ENCODE assay signal across 18 mouse cellular contexts in genomic region chr9:36802951-36803350, GRCm38 (mm10).
"Had no signal": no experiment of that assay in that cellular context is flagged by ENCODE, and none has a peak within 500 bp of the region (broad histone marks: within the 10 kb centered on the region; RNA-seq: fewer than 3 reads in every experiment).

No protein-coding gene starts in this region.

- H3K9ac ChIP-seq: lung, embryonic 14.5 days; midbrain, embryonic 12.5 days; neural tube, embryonic 13.5 days; neural tube, embryonic 15.5 days had no signal

- H3K27me3 ChIP-seq: midbrain, embryonic 12.5 days; neural tube, embryonic 13.5 days; neural tube, embryonic 15.5 days had no signal

- H3K9me3 ChIP-seq: midbrain, embryonic 10.5 days; midbrain, embryonic 12.5 days; neural tube, embryonic 13.5 days; neural tube, embryonic 15.5 days had no signal

- H3K27ac ChIP-seq: midbrain, embryonic 10.5 days; midbrain, embryonic 12.5 days; neural tube, embryonic 13.5 days; neural tube, embryonic 15.5 days had no signal

- H3K4me3 ChIP-seq: midbrain, embryonic 10.5 days; midbrain, embryonic 12.5 days; myocyte; neural tube, embryonic 13.5 days; neural tube, embryonic 15.5 days had no signal

- H3K36me3 ChIP-seq: midbrain, embryonic 10.5 days; midbrain, embryonic 12.5 days; neural tube, embryonic 13.5 days; neural tube, embryonic 15.5 days had no signal

- H3K4me2 ChIP-seq: lung, embryonic 14.5 days; midbrain, embryonic 12.5 days; neural tube, embryonic 13.5 days; neural tube, embryonic 15.5 days had no signal

- H3K4me1 ChIP-seq: midbrain, embryonic 10.5 days; midbrain, embryonic 12.5 days; neural tube, embryonic 13.5 days; neural tube, embryonic 15.5 days had no signal

- ATAC-seq: midbrain, embryonic 16.5 days had no signal

- DNase-seq: lung, embryonic 14.5 days; lung, postnatal 10 days; lung, postnatal 4 days; midbrain, embryonic 14.5 days; retina, postnatal 1 day; right cerebral cortex, adult 18-20 months; right cerebral cortex, postnatal 25 days; right cerebral cortex, postnatal 4 days; spleen, adult 18-20 months; thymus, adult 18-20 months; thymus, postnatal 14 days; thymus, postnatal 36 days had no signal
